Mouse (Mus musculus) heart, adult 2 months (tissue): ENCODE data around the gene Unk.

Source experiments
- EP300 ChIP-seq: fragments of 200-500 bp; IDR thresholded peaks from 2 replicates; pipeline ENCODE4 v1.6.1; 2011; ENCODE audit warnings: low read depth, low read length, control low read depth; ENCODE audit not compliant: insufficient read depth
- POLR2A ChIP-seq: fragments of 200-500 bp; IDR thresholded peaks from 2 replicates; pipeline ENCODE4 v1.6.1; 2011; ENCODE audit warnings: mild to moderate bottlenecking, low read depth, low read length, control low read depth; ENCODE audit not compliant: insufficient read depth

DNA sequence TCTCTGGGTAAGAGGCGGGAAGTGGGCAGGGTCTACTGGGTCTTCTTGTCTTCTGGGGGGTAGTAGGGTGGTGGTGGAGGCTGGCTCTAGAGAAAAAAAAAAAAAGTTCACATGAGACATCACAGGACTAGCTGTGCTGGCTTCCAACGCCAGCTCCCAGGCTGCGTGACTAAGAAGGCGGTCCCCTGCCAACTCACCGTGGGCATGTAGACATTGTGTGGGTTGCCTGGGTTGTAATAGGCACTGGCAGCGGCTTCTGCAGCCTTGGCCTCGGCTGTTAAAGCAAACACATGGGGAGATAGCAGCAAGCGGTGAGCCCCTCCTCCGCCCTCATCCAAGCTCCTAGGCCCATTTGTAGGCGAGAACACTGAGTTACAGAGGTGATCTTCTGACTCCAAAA lies 49.4 kb downstream of the Unk start:
- no peak for TF ChIP-seq POLR2A
- no peak for TF ChIP-seq EP300
